Mouse (Mus musculus) myocyte (in vitro differentiated cells): Measurements from ENCODE around the gene Mchr1. TPM values are rescaled to one million over a fixed set of nuclear protein-coding genes. Genes with fewer than 3 reads are reported as not detected.

Experiments
- H3K27me3 ChIP-seq: one replicate; pipeline ENCODE4 v1.6.1; 2011; ENCODE audit not compliant: control insufficient read depth, insufficient read depth, insufficient read length
- H3K36me3 ChIP-seq: one replicate; pipeline ENCODE4 v1.6.1; 2011; ENCODE audit not compliant: control insufficient read depth, insufficient read depth
- H3K4me2 ChIP-seq: one replicate; pipeline ENCODE4 v1.6.1; 2011; ENCODE audit warnings: low read depth, control low read depth
- H3K4me3 ChIP-seq: one replicate; pipeline ENCODE4 v1.5.1; 2011; ENCODE audit warnings: mild to moderate bottlenecking, control low read depth, moderate library complexity
- H3K79me2 ChIP-seq: one replicate; pipeline ENCODE4 v1.6.1; 2011; ENCODE audit not compliant: control insufficient read depth, insufficient read depth
- H3ac ChIP-seq: one replicate; pipeline ENCODE4 v1.6.1; 2011; ENCODE audit not compliant: control insufficient read depth, insufficient read length
- CEBPB ChIP-seq: IDR thresholded peaks from 2 replicates; pipeline ENCODE4 v1.6.1; 2011; ENCODE audit warnings: mild to moderate bottlenecking, moderate library complexity; ENCODE audit not compliant: poor library complexity, insufficient read depth, severe bottlenecking
- E2F4 ChIP-seq: IDR thresholded peaks from one replicate; pipeline ENCODE4 v1.6.1; 2011; ENCODE audit warnings: mild to moderate bottlenecking, control low read depth, moderate library complexity; ENCODE audit not compliant: insufficient read depth
- MAX ChIP-seq: IDR thresholded peaks from one replicate; pipeline ENCODE4 v1.6.1; 2011; ENCODE audit warnings: low read depth, mild to moderate bottlenecking, control low read depth
- MYOD1 ChIP-seq, 3 experiments: IDR thresholded peaks; one replicate each; pipeline ENCODE4 v1.6.1; 2011; ENCODE audit warnings: control low read depth in 2 of 3, low read depth in 2 of 3, mild to moderate bottlenecking in 2 of 3, moderate library complexity in 1 of 3; ENCODE audit not compliant: insufficient read length in 2 of 3, control insufficient read depth in 1 of 3
- MYOG ChIP-seq, 3 experiments: IDR thresholded peaks; one replicate each; pipeline ENCODE4 v1.6.1; 2011; ENCODE audit warnings: control low read depth in 2 of 3, low read depth in 2 of 3, mild to moderate bottlenecking in 2 of 3; ENCODE audit not compliant: insufficient read length in 2 of 3, control insufficient read depth in 1 of 3, insufficient read depth in 1 of 3
- POLR2A ChIP-seq: IDR thresholded peaks from one replicate; pipeline ENCODE4 v1.6.1; 2011; ENCODE audit warnings: low read depth, mild to moderate bottlenecking, control low read depth, moderate library complexity; ENCODE audit not compliant: insufficient read length
- POLR2AphosphoS2 ChIP-seq: IDR thresholded peaks from one replicate; pipeline ENCODE4 v1.6.1; 2011; ENCODE audit warnings: low read depth, control low read depth; ENCODE audit not compliant: insufficient read length
- REST ChIP-seq: IDR thresholded peaks from one replicate; pipeline ENCODE4 v1.6.1; 2011; ENCODE audit warnings: mild to moderate bottlenecking, control low read depth, moderate library complexity; ENCODE audit not compliant: insufficient read depth, insufficient read length
- SRF ChIP-seq: IDR thresholded peaks from one replicate; pipeline ENCODE4 v1.6.1; 2011; ENCODE audit warnings: low read depth; ENCODE audit not compliant: control insufficient read depth, insufficient read length
- TCF12 ChIP-seq: IDR thresholded peaks from one replicate; pipeline ENCODE4 v1.6.1; 2011; ENCODE audit warnings: mild to moderate bottlenecking, control low read depth; ENCODE audit not compliant: poor library complexity, insufficient read depth, severe bottlenecking
- TCF3 ChIP-seq: IDR thresholded peaks from one replicate; pipeline ENCODE4 v1.6.1; 2011; ENCODE audit warnings: low read depth, control low read depth; ENCODE audit not compliant: insufficient read length
- USF1 ChIP-seq: IDR thresholded peaks from one replicate; pipeline ENCODE4 v1.6.1; 2011; ENCODE audit warnings: low read depth, mild to moderate bottlenecking, control low read depth, moderate library complexity
- polyA plus RNA-seq: library from polyadenylated mRNA; unstranded; fragments of >200 nt; fragmentation: generic; extraction: Trizol; gene quantifications from one replicate; pipeline ENCODE4 v1.2.1, GENCODE M21; 2012; ENCODE audit warnings: missing spikeins

Mchr1 gene
- 0.44 TPM for polyA plus RNA-seq

- H3K4me3 ChIP-seq = no peak within 1 kb of the TSS
- H3ac ChIP-seq = no peak within 1 kb of the TSS
- no peaks in the 10 kb centered on the region for H3K36me3 ChIP-seq
- peak within 1 kb of the TSS; percentile 56 for H3K4me2 ChIP-seq
- H3K79me2 ChIP-seq = no peaks in the 10 kb centered on the region
- TF ChIP-seq REST (no peak), MYOD1 (IDR thresholded peaks at IDR 0.05; ENCODE audit: control insufficient read depth in 1 of 3, insufficient read length in 2 of 3, low read depth in 2 of 3) (peak in 1 of 3 experiments; percentile 35)
- H3K27me3 ChIP-seq = no peaks in the 10 kb centered on the region
Measured at GRCm38 (mm10) chr15:81235086-81235920, at the start of gene Mchr1. TSS of gene Mchr1 (plus strand) at chr15:81235499.

GRCm38 (mm10) chr15:81189061-81189460 is 46.2 kb upstream of the Mchr1 start:
- H3ac ChIP-seq = no peak overlapping the region
- H3K4me2 ChIP-seq = peak overlapping the region; percentile 82
- no peaks in the 10 kb centered on the region for H3K36me3 ChIP-seq
- no peaks in the 10 kb centered on the region for H3K27me3 ChIP-seq
- H3K4me3 ChIP-seq = peak overlapping the region; percentile 74
- TF ChIP-seq TCF12 = no peak
- TF ChIP-seq POLR2A = no peak
- no peak for TF ChIP-seq MYOG (IDR thresholded peaks at IDR 0.05; ENCODE audit: control insufficient read depth in 1 of 3, insufficient read depth in 1 of 3, insufficient read length in 2 of 3, low read depth in 2 of 3)
- TF ChIP-seq E2F4 = no peak
- no peak for TF ChIP-seq REST
- no peak for TF ChIP-seq CEBPB
- no peak for TF ChIP-seq USF1
- TF ChIP-seq SRF = no peak
- no peak for TF ChIP-seq TCF3
- no peak for TF ChIP-seq MAX
- TF ChIP-seq MYOD1 (IDR thresholded peaks at IDR 0.05; ENCODE audit: control insufficient read depth in 1 of 3, insufficient read length in 2 of 3, low read depth in 2 of 3) = no peak
- no peak for TF ChIP-seq POLR2AphosphoS2
- H3K79me2 ChIP-seq = peaks cover 58% of the 10 kb centered on the region

DNA sequence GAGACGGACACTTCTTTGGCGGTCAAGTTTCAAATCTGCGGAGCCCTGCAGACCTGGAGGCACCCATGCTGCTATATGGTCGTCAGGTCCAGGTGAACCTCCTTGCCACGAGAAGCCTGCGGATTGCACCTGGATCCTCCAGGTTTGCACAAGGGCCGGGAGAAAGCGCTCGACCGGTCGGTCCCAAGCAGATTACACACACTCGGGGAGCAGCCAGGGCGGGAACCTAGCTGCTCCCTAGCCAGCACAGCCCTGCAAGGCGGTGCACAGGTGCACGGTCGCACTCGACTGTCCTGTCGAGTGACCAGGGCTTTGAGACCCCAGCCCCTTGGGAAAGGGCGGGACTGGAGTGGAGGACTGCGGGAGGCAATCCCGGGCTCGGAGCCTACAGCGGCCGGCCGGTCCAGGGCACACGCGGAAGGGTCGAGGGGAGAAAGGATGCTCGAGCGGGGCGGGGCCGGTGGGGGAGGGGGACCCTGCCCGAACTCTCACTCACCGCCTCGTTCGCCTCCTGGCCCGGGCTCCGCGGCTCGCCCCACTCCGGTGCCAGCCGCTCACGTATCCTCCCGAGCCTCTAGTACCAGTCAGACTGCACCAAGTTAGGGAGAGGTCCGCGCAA is 45.2 kb upstream of the Mchr1 start:
- Histone ChIP-seq H3K4me3 (peak overlapping the region; percentile 74), H3K27me3 (no peaks in the 10 kb centered on the region), H3K36me3 (no peaks in the 10 kb centered on the region), H3ac (peak overlapping the region; percentile 46), H3K4me2 (peak overlapping the region; percentile 82), H3K79me2 (peaks cover 52% of the 10 kb centered on the region)
- TF ChIP-seq CEBPB (no peak), POLR2A (no peak), MYOD1 (IDR thresholded peaks at IDR 0.05; ENCODE audit: control insufficient read depth in 1 of 3, insufficient read length in 2 of 3, low read depth in 2 of 3) (peak in 2 of 3 experiments; percentile 3 to 45), USF1 (no peak), SRF (no peak), TCF3 (no peak), MYOG (IDR thresholded peaks at IDR 0.05; ENCODE audit: control insufficient read depth in 1 of 3, insufficient read depth in 1 of 3, insufficient read length in 2 of 3, low read depth in 2 of 3) (no peak), POLR2AphosphoS2 (peak; percentile 7), MAX (no peak), TCF12 (no peak)

DNA sequence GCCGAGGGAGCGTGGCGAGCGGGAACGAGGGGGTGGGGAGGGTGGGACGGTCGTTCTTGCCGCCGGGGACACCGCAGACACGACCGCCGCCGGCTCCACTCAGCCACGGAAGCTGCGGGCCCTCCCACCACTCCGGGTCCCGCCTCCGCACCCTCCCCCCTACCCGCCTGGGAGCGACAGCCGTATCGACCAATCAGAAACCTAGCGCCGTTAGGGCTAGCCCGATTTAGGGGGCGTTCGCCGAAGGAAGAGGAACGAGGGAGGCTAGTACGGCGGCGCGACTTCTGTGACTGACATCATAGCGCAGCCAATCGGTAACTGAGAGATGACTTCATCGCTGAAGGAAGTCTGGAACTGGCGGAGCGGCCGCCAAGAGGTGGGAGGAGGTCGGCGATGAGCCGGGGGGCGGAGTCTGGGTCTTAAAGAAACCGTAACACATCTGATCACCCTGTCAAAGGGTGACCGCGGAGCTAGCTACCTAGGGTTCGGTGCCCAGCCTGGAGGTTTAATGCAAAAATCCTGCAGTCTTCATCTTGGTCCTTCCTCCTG is 44.6 kb upstream of the Mchr1 start, which contains the start of gene Mrtfa:
Gene Mrtfa (minus strand): TSS at position 128 of the 549 bp plus-strand sequence.
- H3K4me2 ChIP-seq = peak within 1 kb of the TSS; percentile 90
- peak within 1 kb of the TSS; percentile 74 for H3K4me3 ChIP-seq
- no peaks in the 10 kb centered on the region for H3K27me3 ChIP-seq
- peak within 1 kb of the TSS; percentile 46 for H3ac ChIP-seq
- H3K79me2 ChIP-seq = peaks cover 46% of the 10 kb centered on the region
- TF ChIP-seq POLR2A (peak; percentile 96), MYOD1 (IDR thresholded peaks at IDR 0.05; ENCODE audit: control insufficient read depth in 1 of 3, insufficient read length in 2 of 3, low read depth in 2 of 3) (no peak), POLR2AphosphoS2 (peak; percentile 92), CEBPB (no peak), E2F4 (no peak), TCF12 (no peak), MYOG (IDR thresholded peaks at IDR 0.05; ENCODE audit: control insufficient read depth in 1 of 3, insufficient read depth in 1 of 3, insufficient read length in 2 of 3, low read depth in 2 of 3) (no peak), SRF (peak; percentile 88), REST (no peak)
- no peaks in the 10 kb centered on the region for H3K36me3 ChIP-seq
